Mouse (Mus musculus): ENCODE measurements around the gene Med31.

Med31 gene

GRCm38 (mm10) chr11:72215410-72215797 is at the start of gene Med31:
TSS of gene Med31 (minus strand) at chr11:72215592.
- no peak for DNase-seq (ENCODE audit: low read depth)

- DNase-seq (ENCODE audit: low read depth) = no peak
Measured at GRCm38 (mm10) chr11:72256441-72256840, 41.0 kb upstream of the Med31 start.

DNA sequence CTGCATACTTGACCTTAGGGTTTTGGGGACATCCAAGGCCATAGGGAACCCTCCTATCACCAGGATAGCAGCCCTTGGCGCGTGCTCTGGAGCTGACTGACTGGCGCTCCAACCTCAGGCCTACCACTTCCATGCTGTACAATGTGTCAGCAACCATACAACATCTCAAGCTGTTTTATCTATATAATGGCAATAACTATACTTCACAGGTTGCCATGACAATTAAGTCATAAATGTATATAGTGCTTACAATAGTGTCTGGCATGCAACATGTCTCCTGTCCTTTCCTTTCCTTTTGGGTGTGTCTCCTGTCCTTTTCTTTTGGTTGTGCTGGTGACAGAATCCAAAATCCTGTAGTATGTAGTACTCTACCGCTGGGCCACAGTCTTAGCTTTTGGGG is 40.2 kb upstream of the Med31 start:
- no peak for DNase-seq (ENCODE audit: low read depth)

- no peak for DNase-seq (ENCODE audit: low read depth)
Measured at GRCm38 (mm10) chr11:72245196-72245753, 29.9 kb upstream of the Med31 start.

GRCm38 (mm10) chr11:72240062-72240860 is 24.9 kb upstream of the Med31 start:
- no peak for DNase-seq (ENCODE audit: low read depth)

DNA sequence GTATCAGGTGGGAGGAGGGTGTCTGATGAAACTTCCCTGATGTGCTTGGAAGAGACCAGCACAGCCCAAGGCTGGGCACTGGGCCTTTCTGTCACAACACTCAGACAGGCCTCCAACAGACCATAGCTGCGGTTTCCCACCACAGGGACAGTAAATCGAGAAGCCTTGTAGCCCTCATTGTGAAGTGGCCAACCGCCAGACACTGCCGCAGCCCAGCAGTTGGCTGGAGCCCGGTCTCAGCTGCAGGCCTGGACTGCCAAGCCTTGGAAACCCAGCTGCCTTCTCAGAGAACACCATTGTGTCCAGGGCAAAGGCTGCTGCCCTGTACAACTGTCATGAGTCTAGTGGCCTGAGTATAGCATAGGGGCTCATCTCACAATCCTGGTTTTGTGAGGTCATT is 18.6 kb upstream of the Med31 start:
- DNase-seq (ENCODE audit: low read depth) = no peak

- DNase-seq (ENCODE audit: low read depth) = no peak
Measured at GRCm38 (mm10) chr11:72232991-72233390, 17.6 kb upstream of the Med31 start.

GRCm38 (mm10) chr11:72232068-72232467 is 16.7 kb upstream of the Med31 start:
- DNase-seq (ENCODE audit: low read depth) = no peak

- no peak for DNase-seq (ENCODE audit: low read depth)
Measured at GRCm38 (mm10) chr11:72228513-72228912, 13.1 kb upstream of the Med31 start.

DNA sequence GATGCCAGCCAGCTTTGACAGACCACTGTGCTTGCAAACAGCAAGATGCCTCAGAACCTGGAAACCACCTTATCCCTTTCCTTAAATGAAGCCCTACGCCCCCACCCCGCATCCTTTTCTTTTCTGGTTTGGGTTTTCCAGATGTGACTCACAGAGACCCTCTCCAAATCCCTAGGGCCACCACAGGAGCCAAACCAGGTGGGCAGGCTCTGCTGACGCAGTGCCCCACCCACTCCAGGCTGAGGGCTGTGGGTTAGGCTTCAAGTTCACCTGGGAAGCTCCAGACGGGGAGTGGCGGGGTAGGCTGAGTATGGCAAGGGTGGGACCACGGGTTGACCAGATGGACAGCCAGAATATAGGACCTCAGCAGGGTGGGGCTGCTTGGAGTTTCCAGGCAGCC is 11.5 kb upstream of the Med31 start:
- DNase-seq (ENCODE audit: low read depth) = no peak

DNA sequence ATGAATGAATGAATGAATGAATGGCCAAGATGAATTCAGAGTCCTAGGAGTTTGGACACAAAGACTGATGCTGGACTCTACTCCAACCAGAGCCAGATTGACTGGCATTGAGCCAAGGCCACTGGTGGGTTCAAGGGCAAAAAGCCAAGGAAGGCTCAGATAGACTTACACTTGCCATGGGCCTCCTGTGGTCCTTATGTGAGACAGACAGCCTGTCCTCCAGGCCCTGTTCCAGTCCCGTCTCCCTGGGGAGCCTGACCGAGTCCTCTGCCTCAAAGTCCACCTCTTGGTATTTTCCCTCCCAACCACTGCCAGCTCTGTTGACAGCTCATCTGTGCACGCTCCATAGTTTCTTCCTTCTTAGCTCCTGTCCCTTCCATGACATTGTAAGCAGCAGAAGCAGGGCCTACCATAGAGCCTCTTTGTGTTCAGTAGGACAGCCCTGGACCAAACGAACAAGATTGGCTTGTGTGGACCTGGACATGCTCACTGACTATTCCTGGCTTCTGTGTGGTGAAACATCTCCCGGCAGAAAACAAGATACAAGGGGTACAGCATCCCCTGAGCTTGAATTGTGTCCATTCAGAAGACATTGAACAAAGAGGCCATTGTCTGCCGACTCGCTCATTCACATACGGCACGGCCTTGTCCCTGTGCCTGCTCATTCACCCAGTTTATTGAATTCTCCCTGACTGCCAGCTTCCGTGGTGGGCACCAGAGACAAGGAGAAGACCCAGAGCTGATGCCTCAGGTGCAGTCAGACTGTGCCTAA is 10.8 kb upstream of the Med31 start:
- no peak for DNase-seq (ENCODE audit: low read depth)

- no peak for DNase-seq (ENCODE audit: low read depth)
Measured at GRCm38 (mm10) chr11:72224865-72225264, 9.5 kb upstream of the Med31 start.

DNA sequence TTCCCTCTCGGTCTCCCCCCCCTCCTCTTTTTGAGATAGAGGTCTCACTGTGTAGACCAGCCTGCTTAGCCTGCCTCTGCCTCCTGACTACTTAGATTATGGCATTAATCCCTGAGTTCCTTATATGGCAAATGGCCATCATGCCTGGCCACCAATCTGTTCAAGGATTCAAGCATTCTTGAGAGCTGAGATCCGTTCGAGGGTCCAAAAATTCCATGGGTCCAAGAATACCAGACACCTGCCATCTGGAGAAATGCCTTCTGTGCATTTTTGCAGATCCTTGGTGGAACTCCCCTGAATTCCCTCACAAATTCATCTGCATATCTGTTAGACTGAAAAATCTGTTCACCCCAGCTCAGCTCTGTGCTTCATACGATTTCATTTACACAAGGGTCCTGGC is 8.0 kb upstream of the Med31 start:
- no peak for DNase-seq (ENCODE audit: low read depth)

DNA sequence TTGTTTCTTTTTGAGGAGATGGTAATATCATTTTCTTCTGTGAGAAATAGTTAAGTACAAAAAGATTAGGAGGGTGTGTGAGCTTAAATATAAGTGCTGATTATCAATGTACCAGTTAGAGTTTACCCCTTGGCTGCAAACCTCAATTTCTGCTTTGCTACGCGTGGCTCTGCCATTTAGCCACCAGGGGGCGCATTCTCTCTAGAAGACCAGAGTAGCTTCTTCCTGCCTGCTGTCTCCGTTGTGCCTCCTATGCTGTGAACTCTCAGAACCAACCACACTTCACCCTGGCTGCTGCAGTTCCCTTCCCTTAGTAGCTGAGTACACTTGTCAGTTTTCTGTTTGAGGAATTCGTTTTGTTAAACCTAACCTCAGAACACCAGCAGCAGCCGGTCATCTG is 5.9 kb upstream of the Med31 start:
- peak; percentile 54 for DNase-seq (ENCODE audit: low read depth)

DNA sequence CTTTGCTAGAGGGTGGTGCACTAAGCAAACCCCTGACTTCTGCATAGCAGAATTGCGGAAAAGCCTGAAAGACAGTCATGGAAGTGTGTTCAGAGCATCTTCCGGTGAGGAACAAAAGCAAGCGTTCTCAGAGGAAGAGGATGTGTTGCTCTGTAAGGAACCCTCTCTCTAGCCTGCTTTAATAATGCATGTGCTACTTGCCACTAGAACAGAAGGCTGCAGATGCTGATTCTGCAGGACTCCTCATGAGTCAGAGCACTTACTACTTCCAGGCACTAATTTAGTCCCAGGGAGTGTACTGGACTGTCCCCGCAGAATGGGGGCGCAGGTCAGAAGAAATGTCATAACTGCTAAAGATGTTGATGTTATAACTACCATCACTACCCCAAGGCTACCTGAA is 1.7 kb upstream of the Med31 start:
- no peak for DNase-seq (ENCODE audit: low read depth)

- peak; percentile 93 for DNase-seq (ENCODE audit: low read depth)
Measured at GRCm38 (mm10) chr11:72214591-72215409, 592 bp downstream of the Med31 start.

DNA sequence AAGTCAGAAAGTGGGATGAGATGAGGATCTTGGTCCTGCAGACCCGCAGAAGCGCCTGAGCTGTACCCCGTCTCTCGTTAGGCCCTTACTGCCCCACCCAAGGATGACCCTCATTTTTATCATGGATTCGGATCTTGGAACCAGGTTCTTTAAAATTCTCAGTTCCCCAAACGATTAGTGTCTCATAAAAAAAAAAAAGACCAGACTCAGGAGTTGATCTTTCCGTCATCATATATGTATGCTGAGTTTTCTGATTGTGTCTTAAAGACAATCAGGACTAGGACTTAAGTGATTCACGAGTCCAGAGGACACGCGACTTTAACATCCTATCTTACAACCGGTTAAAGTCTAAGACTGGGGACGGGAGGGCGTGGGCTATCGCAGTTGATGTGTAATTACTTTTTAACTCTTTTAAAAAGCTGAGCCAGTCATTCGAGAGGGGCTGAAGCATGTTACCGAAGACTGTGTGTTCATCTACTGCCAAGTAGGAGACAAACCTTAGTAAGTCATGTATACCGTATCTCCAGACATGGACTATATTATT is 7.5 kb downstream of the Med31 start:
- no peak for DNase-seq (ENCODE audit: low read depth)

- DNase-seq (ENCODE audit: low read depth) = peak; percentile 70
Measured at GRCm38 (mm10) chr11:72207204-72207833, 8.1 kb downstream of the Med31 start, which contains the start of the genes 4933427D14Rik and Txndc17. TSS of gene 4933427D14Rik (minus strand) at chr11:72207459. TSS of gene Txndc17 (plus strand) at chr11:72207547.

- no peak for DNase-seq (ENCODE audit: low read depth)
Measured at GRCm38 (mm10) chr11:72206341-72207203, 8.8 kb downstream of the Med31 start, which contains the start of gene Gm43951. TSS of gene Gm43951 (minus strand) at chr11:72206840.

DNA sequence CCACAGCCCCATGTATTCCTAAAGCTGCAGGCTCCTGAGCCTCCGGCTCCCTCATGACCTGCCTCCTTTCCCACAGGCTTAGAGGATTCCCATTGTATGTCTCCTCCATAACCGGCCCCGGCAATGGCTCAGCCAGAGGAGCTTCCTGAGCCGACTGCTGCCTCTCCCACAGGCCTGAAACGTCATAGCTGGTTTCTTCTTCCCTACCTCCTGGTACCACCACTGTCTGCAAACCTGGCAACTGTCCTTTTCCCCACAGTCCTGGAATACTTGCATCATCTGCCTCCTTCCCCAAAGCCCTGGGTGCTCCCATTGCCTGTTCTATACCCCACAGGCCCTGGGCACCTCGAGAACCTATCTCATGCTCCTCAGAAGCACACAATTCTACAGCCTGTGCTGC is 10.1 kb downstream of the Med31 start:
- DNase-seq (ENCODE audit: low read depth) = no peak

All from c-Kit-positive CD71-positive TER-119-negative erythroid progenitor cells, embryonic 14.5 days (primary cell).